Comparison of ENCODE assay signal across 23 mouse cellular contexts in genomic region chr10:83964838-83965237, GRCm38 (mm10).
DNase-seq lines count a peak whose midpoint lies in the region; ATAC-seq lines count a peak whose summit lies in the region.
"Had no signal": no experiment of that assay in that cellular context is flagged by ENCODE, and none has a peak within 500 bp of the region (broad histone marks: within the 10 kb centered on the region; RNA-seq: fewer than 3 reads in every experiment).

No protein-coding gene starts in this region.

- no peak for ATAC-seq in midbrain, embryonic 15.5 days (replicated peaks)
- ATAC-seq in forebrain, embryonic 16.5 days, result 0 out of 2 replicates have a peak, but pooled peaks have one; percentile 23
- ATAC-seq: intestine, postnatal 0 days; liver, postnatal 0 days; lung, postnatal 0 days had no signal

- no peaks in the 10 kb centered on the region for H3K36me3 ChIP-seq in midbrain, embryonic 10.5 days
- H3K36me3 ChIP-seq in midbrain, embryonic 15.5 days (replicated peaks), result no peaks in the 10 kb centered on the region
- no peaks in the 10 kb centered on the region for H3K36me3 ChIP-seq in forebrain, embryonic 16.5 days (ENCODE audit: control insufficient read depth, insufficient read depth)
- H3K36me3 ChIP-seq: heart, embryonic 15.5 days; limb, embryonic 12.5 days had no signal

- peak overlapping the region; percentile 67; the same call in 1 of the 2 replicates for H3K27ac ChIP-seq in midbrain, embryonic 10.5 days (replicated peaks)
- no peak overlapping the region for H3K27ac ChIP-seq in midbrain, embryonic 15.5 days
- H3K27ac ChIP-seq in forebrain, embryonic 16.5 days (ENCODE audit: low read length), result 0 out of 2 replicates have a peak overlapping the region, but pooled peaks have one; percentile 26
- H3K27ac ChIP-seq: heart, embryonic 15.5 days; layer of hippocampus, adult 2 months; limb, embryonic 12.5 days; macrophage had no signal

- no peak overlapping the region for H3K4me3 ChIP-seq in midbrain, embryonic 10.5 days
- H3K4me3 ChIP-seq in midbrain, embryonic 15.5 days, result no peak overlapping the region
- no peak overlapping the region for H3K4me3 ChIP-seq in forebrain, embryonic 16.5 days (replicated peaks; ENCODE audit: low read length)
- H3K4me3 ChIP-seq: heart, embryonic 15.5 days; layer of hippocampus, adult 2 months; limb, embryonic 12.5 days had no signal

- H3K27me3 ChIP-seq in midbrain, embryonic 10.5 days (ENCODE audit: low read depth, poor library complexity, severe bottlenecking), result 0 out of 2 replicates have a peak, but pooled peaks cover 6% of the 10 kb centered on the region
- no peaks in the 10 kb centered on the region for H3K27me3 ChIP-seq in midbrain, embryonic 15.5 days (replicated peaks)
- no peaks in the 10 kb centered on the region for H3K27me3 ChIP-seq in forebrain, embryonic 16.5 days (replicated peaks; ENCODE audit: control insufficient read depth, insufficient read depth, low read length)
- H3K27me3 ChIP-seq: heart, embryonic 15.5 days had no signal

- WGBS in midbrain, embryonic 10.5 days, result 71% methylated on average over 5 of the region's 5 CpGs
- WGBS in midbrain, embryonic 15.5 days, result 37% methylated on average over 5 of the region's 5 CpGs
- 22% methylated on average over 5 of the region's 5 CpGs for WGBS in forebrain, embryonic 16.5 days

- no peak overlapping the region for H3K4me2 ChIP-seq in midbrain, embryonic 15.5 days
- no peak overlapping the region for H3K4me2 ChIP-seq in forebrain, embryonic 16.5 days (ENCODE audit: low read length)
- H3K4me2 ChIP-seq: heart, embryonic 15.5 days; limb, embryonic 12.5 days; liver, embryonic 11.5 days had no signal

- DNase-seq in heart, adult 11 months, result peak; percentile 12
- no peak for DNase-seq in heart, postnatal 4 days
- no peak for DNase-seq in midbrain, embryonic 10.5 days (ENCODE audit: low spot score)
- DNase-seq in natural killer cell, adult 2 months (ENCODE audit: low spot score in 2 of 2), result no peak
- DNase-seq in layer of hippocampus, postnatal 14 days (ENCODE audit: low spot score in 2 of 2), result no peak
- DNase-seq: adrenal gland, postnatal 36 days; cerebellum, adult 11 months; cerebellum, adult 9-11 months; heart, postnatal 36 days; kidney, postnatal 14 days; layer of hippocampus, postnatal 36 days; liver, postnatal 0 days; thymus, adult 2 months; thymus, postnatal 4 days had no signal

- H3K9ac ChIP-seq in midbrain, embryonic 15.5 days, result no peak overlapping the region
- no peak overlapping the region; the same call in 1 of the 2 replicates for H3K9ac ChIP-seq in forebrain, embryonic 16.5 days (replicated peaks; ENCODE audit: low read depth, low read length)
- H3K9ac ChIP-seq: heart, embryonic 15.5 days; limb, embryonic 12.5 days; liver, postnatal 0 days had no signal

- peaks cover 35% of the 10 kb centered on the region for H3K4me1 ChIP-seq in midbrain, embryonic 10.5 days
- peaks cover 13% of the 10 kb centered on the region for H3K4me1 ChIP-seq in midbrain, embryonic 15.5 days
- peaks cover 17% of the 10 kb centered on the region for H3K4me1 ChIP-seq in forebrain, embryonic 16.5 days (replicated peaks; ENCODE audit: control insufficient read depth, insufficient read depth, low read length)
- H3K4me1 ChIP-seq: heart, embryonic 15.5 days; limb, embryonic 12.5 days had no signal

- H3K9me3 ChIP-seq in midbrain, embryonic 10.5 days (replicated peaks), result no peaks in the 10 kb centered on the region
- H3K9me3 ChIP-seq in midbrain, embryonic 15.5 days, result no peaks in the 10 kb centered on the region
- no peaks in the 10 kb centered on the region for H3K9me3 ChIP-seq in forebrain, embryonic 16.5 days (ENCODE audit: control insufficient read depth, low read length)
- H3K9me3 ChIP-seq: heart, embryonic 15.5 days; limb, embryonic 12.5 days had no signal
